Mouse (Mus musculus): ENCODE data around the gene Olfr1419. TPM values are rescaled to one million over a fixed set of nuclear protein-coding genes. Genes with fewer than 3 reads are reported as not detected.
"Not testable (repeated sequence)": the region's sequence is repeated elsewhere in the genome, so short reads cannot be mapped to it uniquely, and the experiment has no call there.

Gene Olfr1419
- not detected in 2 replicates for polyA plus RNA-seq (2015; fragmentation: Nextera tagmentation; extraction: Ambion mirVana)

- WGBS, result 39% methylated on average over 1 of the region's 1 CpGs
Measured at GRCm38 (mm10) chr19:11875006-11875405, at the start of gene Olfr1419. Gene Olfr1419 (minus strand): TSS chr19:11875106.

GRCm38 (mm10) chr19:11922515-11922914, 47.6 kb upstream of the Olfr1419 start:
- not testable (repeated sequence) for H3K9ac ChIP-seq (replicated peaks; ENCODE audit: low read length); H3K27me3 ChIP-seq (ENCODE audit: insufficient read depth, low read length); H3K27ac ChIP-seq (ENCODE audit: low read length); H3K4me2 ChIP-seq (replicated peaks; ENCODE audit: low read depth, low read length); H3K4me1 ChIP-seq (ENCODE audit: insufficient read depth, low read length); H3K9me3 ChIP-seq (ENCODE audit: low read length); H3K4me3 ChIP-seq (ENCODE audit: low read length); ATAC-seq (ENCODE audit: low FRiP score, low TSS enrichment)
- 98% methylated on average over 2 of the region's 2 CpGs for WGBS
- H3K36me3 ChIP-seq (ENCODE audit: insufficient read depth, low read length), result peaks cover 57% of the 10 kb centered on the region

More at GRCm38 (mm10) chr19:11875006-11875405, at the start of gene Olfr1419:
- Histone ChIP-seq H3K4me2 (replicated peaks; ENCODE audit: low read depth, low read length) (no peak within 1 kb of the TSS), H3K9ac (replicated peaks; ENCODE audit: low read length) (no peak within 1 kb of the TSS), H3K4me1 (ENCODE audit: insufficient read depth, low read length) (no peaks in the 10 kb centered on the region), H3K27me3 (ENCODE audit: insufficient read depth, low read length) (no peaks in the 10 kb centered on the region), H3K9me3 (ENCODE audit: low read length) (no peaks in the 10 kb centered on the region), H3K27ac (ENCODE audit: low read length) (no peak within 1 kb of the TSS), H3K36me3 (ENCODE audit: insufficient read depth, low read length) (no peaks in the 10 kb centered on the region), H3K4me3 (ENCODE audit: low read length) (no peak within 1 kb of the TSS)
- ATAC-seq (ENCODE audit: low FRiP score, low TSS enrichment), result no peak

DNA sequence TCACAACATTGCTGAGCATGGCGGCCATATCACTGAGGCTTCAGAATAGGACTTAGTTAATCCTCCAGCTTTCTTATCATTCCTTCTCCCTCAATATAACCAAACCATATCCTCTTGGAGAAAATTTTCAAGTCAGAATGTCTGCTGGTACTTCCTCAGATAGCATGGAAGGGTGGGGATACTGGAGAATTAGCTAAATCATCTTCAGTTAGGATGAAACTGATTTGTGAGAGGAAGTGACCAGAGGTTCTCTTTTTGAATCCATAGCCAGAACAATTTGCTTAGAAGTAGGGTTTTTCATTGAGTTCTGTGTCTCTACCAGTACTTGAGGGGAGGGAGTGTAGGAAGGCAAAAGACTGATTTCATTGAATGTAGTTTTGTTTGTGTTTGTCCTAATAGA, 47.2 kb upstream of the Olfr1419 start:
- no peaks in the 10 kb centered on the region for H3K27me3 ChIP-seq (ENCODE audit: insufficient read depth, low read length)
- no peak overlapping the region for H3K4me2 ChIP-seq (replicated peaks; ENCODE audit: low read depth, low read length)
- ATAC-seq (ENCODE audit: low FRiP score, low TSS enrichment), result no peak
- no peak overlapping the region for H3K4me3 ChIP-seq (ENCODE audit: low read length)
- H3K4me1 ChIP-seq (ENCODE audit: insufficient read depth, low read length), result no peaks in the 10 kb centered on the region
- H3K36me3 ChIP-seq (ENCODE audit: insufficient read depth, low read length), result peaks cover 55% of the 10 kb centered on the region
- 100% methylated on average over 1 of the region's 1 CpGs for WGBS
- no peak overlapping the region for H3K9ac ChIP-seq (replicated peaks; ENCODE audit: low read length)
- H3K9me3 ChIP-seq (ENCODE audit: low read length), result no peaks in the 10 kb centered on the region
- no peak overlapping the region for H3K27ac ChIP-seq (ENCODE audit: low read length)

- WGBS, result 38% methylated on average over 2 of the region's 2 CpGs
- H3K36me3 ChIP-seq (ENCODE audit: insufficient read depth, low read length), result peaks cover 23% of the 10 kb centered on the region
- ATAC-seq (ENCODE audit: low FRiP score, low TSS enrichment), result no peak
- no peaks in the 10 kb centered on the region for H3K9me3 ChIP-seq (ENCODE audit: low read length)
- no peak overlapping the region for H3K4me2 ChIP-seq (replicated peaks; ENCODE audit: low read depth, low read length)
- no peak overlapping the region for H3K9ac ChIP-seq (replicated peaks; ENCODE audit: low read length)
- peaks cover 9% of the 10 kb centered on the region for H3K4me1 ChIP-seq (ENCODE audit: insufficient read depth, low read length)
- H3K27ac ChIP-seq (ENCODE audit: low read length), result no peak overlapping the region
- no peaks in the 10 kb centered on the region for H3K27me3 ChIP-seq (ENCODE audit: insufficient read depth, low read length)
- no peak overlapping the region for H3K4me3 ChIP-seq (ENCODE audit: low read length)
Measured at GRCm38 (mm10) chr19:11915804-11916203, 40.9 kb upstream of the Olfr1419 start.

DNA sequence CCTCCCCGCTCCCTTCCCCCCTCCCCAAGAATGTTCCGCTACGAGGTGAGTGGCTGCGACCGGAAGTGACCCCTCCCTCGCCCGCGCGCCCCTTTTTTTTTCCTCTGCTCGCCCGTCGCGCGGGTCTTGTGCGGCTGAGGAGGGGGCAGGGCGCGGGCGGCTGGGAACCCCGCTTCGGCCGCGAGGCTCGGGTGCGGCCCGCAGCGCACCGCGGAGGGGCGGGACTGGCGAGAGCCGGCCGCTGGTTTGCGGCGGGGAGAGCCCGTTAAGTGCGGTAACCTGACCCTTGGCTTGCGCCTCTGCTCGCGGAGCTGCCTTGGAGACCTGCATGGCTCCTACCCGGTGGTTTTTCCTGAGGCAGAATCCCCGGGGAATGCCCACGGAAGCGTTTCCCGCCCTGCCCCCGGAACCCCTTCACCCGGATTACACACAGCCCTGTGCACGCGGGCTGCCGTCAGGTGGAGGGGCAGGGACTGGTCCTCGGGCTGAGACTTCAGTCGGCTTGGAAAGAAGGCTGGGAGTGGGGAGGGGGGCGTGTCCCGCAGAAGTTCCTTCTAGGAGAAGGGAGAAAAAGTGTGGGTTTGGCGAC, 37.7 kb upstream of the Olfr1419 start:
- Histone ChIP-seq H3K4me2 (replicated peaks; ENCODE audit: low read depth, low read length) (peak overlapping the region; percentile 66), H3K4me1 (ENCODE audit: insufficient read depth, low read length) (peaks cover 9% of the 10 kb centered on the region), H3K4me3 (ENCODE audit: low read length) (peak overlapping the region; percentile 82), H3K9ac (replicated peaks; ENCODE audit: low read length) (peak overlapping the region; percentile 87), H3K36me3 (ENCODE audit: insufficient read depth, low read length) (peaks cover 10% of the 10 kb centered on the region; the same call in 1 of the 2 replicates), H3K27me3 (ENCODE audit: insufficient read depth, low read length) (no peaks in the 10 kb centered on the region), H3K27ac (ENCODE audit: low read length) (peak overlapping the region; percentile 85), H3K9me3 (ENCODE audit: low read length) (no peaks in the 10 kb centered on the region)
- WGBS, result 1% methylated on average over 44 of the region's 54 CpGs
- ATAC-seq (ENCODE audit: low FRiP score, low TSS enrichment), result peak; percentile 73

- ATAC-seq (ENCODE audit: low FRiP score, low TSS enrichment), result peak; percentile 98
- Histone ChIP-seq H3K9ac (replicated peaks; ENCODE audit: low read length) (peak within 1 kb of the TSS; percentile 87), H3K36me3 (ENCODE audit: insufficient read depth, low read length) (peaks cover 7% of the 10 kb centered on the region; the same call in 1 of the 2 replicates), H3K4me2 (replicated peaks; ENCODE audit: low read depth, low read length) (peak within 1 kb of the TSS; percentile 66), H3K9me3 (ENCODE audit: low read length) (no peaks in the 10 kb centered on the region), H3K27ac (ENCODE audit: low read length) (peak within 1 kb of the TSS; percentile 85), H3K27me3 (ENCODE audit: insufficient read depth, low read length) (no peaks in the 10 kb centered on the region), H3K4me3 (ENCODE audit: low read length) (peak within 1 kb of the TSS; percentile 82), H3K4me1 (ENCODE audit: insufficient read depth, low read length) (peaks cover 9% of the 10 kb centered on the region)
- under 1% methylated on average over 50 of the region's 53 CpGs for WGBS
Measured at GRCm38 (mm10) chr19:11912037-11912532, 37.2 kb upstream of the Olfr1419 start, which contains the start of gene Patl1. Gene Patl1 (plus strand): TSS chr19:11912399.

GRCm38 (mm10) chr19:11911603-11912002, 36.7 kb upstream of the Olfr1419 start:
- H3K36me3 ChIP-seq (ENCODE audit: insufficient read depth, low read length), result peaks cover 7% of the 10 kb centered on the region; the same call in 1 of the 2 replicates
- H3K27me3 ChIP-seq (ENCODE audit: insufficient read depth, low read length), result no peaks in the 10 kb centered on the region
- peak overlapping the region; percentile 59 for H3K4me2 ChIP-seq (replicated peaks; ENCODE audit: low read depth, low read length)
- peak overlapping the region; percentile 71 for H3K9ac ChIP-seq (replicated peaks; ENCODE audit: low read length)
- peak overlapping the region; percentile 79 for H3K27ac ChIP-seq (ENCODE audit: low read length)
- peak; percentile 47 for ATAC-seq (ENCODE audit: low FRiP score, low TSS enrichment)
- peaks cover 9% of the 10 kb centered on the region for H3K4me1 ChIP-seq (ENCODE audit: insufficient read depth, low read length)
- 2% methylated on average over 17 of the region's 17 CpGs for WGBS
- no peaks in the 10 kb centered on the region for H3K9me3 ChIP-seq (ENCODE audit: low read length)
- H3K4me3 ChIP-seq (ENCODE audit: low read length), result peak overlapping the region; percentile 82

DNA sequence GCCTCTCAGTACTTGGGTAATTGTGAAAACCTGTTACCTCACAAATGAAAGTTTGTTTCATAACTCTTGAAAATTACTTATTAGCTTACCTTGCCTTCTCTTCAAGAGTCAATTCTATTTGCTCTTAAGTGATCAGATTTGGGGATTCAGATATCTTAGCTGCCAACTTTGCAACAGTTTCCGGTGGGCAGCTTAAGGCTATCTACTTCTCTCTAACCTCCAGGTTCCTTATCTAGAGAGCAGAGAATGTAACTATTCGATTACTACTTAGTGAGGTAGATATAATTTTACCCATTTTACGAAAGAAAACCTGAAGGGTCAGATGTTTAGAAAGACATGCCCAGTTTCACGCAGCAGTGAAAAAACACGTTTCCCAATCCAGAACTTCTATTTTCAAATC, 36.1 kb upstream of the Olfr1419 start:
- Histone ChIP-seq H3K9me3 (ENCODE audit: low read length) (no peaks in the 10 kb centered on the region), H3K4me1 (ENCODE audit: insufficient read depth, low read length) (peaks cover 9% of the 10 kb centered on the region), H3K27me3 (ENCODE audit: insufficient read depth, low read length) (no peaks in the 10 kb centered on the region), H3K27ac (ENCODE audit: low read length) (peak overlapping the region; percentile 79; the same call in 1 of the 2 replicates), H3K9ac (replicated peaks; ENCODE audit: low read length) (no peak overlapping the region), H3K4me3 (ENCODE audit: low read length) (peak overlapping the region; percentile 82), H3K4me2 (replicated peaks; ENCODE audit: low read depth, low read length) (peak overlapping the region; percentile 59), H3K36me3 (ENCODE audit: insufficient read depth, low read length) (peaks cover 7% of the 10 kb centered on the region; the same call in 1 of the 2 replicates)
- 92% methylated on average over 5 of the region's 5 CpGs for WGBS
- ATAC-seq (ENCODE audit: low FRiP score, low TSS enrichment), result no peak

DNA sequence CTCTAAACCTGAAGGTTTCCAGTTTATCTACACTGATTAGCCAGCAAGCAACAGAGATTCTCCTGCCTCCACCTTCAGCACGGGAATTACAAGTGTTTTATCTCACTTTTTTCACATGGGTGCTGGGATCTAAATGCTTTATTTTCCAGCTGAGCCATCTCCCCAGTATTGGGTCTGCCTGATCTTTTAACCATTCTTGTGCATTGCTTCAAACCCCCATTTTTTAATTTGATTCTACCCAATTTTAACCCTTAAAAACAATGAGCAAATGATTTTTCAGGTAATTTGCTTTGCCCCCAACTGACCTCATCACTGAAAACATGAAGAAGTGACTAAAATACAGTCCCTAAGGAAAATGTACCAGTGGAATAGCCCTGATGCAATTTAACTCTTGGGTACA, 11.4 kb upstream of the Olfr1419 start, which contains the start of gene Olfr1420:
Gene Olfr1420 (plus strand): TSS at position 301 of the 400 bp plus-strand sequence.
- Histone ChIP-seq H3K4me3 (ENCODE audit: low read length) (no peak within 1 kb of the TSS), H3K4me2 (replicated peaks; ENCODE audit: low read depth, low read length) (no peak within 1 kb of the TSS), H3K36me3 (ENCODE audit: insufficient read depth, low read length) (no peaks in the 10 kb centered on the region), H3K4me1 (ENCODE audit: insufficient read depth, low read length) (no peaks in the 10 kb centered on the region), H3K9me3 (ENCODE audit: low read length) (no peaks in the 10 kb centered on the region), H3K27me3 (ENCODE audit: insufficient read depth, low read length) (no peaks in the 10 kb centered on the region), H3K27ac (ENCODE audit: low read length) (no peak within 1 kb of the TSS), H3K9ac (replicated peaks; ENCODE audit: low read length) (no peak within 1 kb of the TSS)
- ATAC-seq (ENCODE audit: low FRiP score, low TSS enrichment), result no peak
- 56% methylated on average over 1 of the region's 1 CpGs for WGBS

DNA sequence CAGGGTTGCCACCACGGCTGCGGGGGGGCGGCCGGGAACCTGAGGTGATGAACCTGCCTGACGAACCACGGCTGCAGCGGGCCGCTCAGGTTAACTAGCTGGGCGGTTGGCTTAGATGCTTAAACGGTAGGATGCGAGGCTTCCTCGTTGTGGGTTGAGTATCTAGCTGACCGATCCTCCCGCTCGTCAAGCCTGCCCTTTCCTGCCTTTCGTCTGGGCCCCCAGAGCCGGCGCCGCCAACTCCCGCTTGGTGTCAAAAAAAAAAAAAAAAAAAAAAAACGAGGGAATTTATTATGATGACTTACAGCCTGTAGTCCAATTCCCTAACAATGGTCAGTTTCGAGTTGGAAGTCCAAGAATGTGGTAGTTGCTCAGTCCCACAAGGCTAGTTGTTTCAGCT, 3.5 kb upstream of the Olfr1419 start:
- WGBS, result 57% methylated on average over 21 of the region's 22 CpGs
- not testable (repeated sequence) for H3K36me3 ChIP-seq (ENCODE audit: insufficient read depth, low read length); H3K27ac ChIP-seq (ENCODE audit: low read length); H3K4me2 ChIP-seq (replicated peaks; ENCODE audit: low read depth, low read length); H3K4me1 ChIP-seq (ENCODE audit: insufficient read depth, low read length); H3K9me3 ChIP-seq (ENCODE audit: low read length); ATAC-seq (ENCODE audit: low FRiP score, low TSS enrichment); H3K4me3 ChIP-seq (ENCODE audit: low read length); H3K27me3 ChIP-seq (ENCODE audit: insufficient read depth, low read length); H3K9ac ChIP-seq (replicated peaks; ENCODE audit: low read length)

Measured in kidney, embryonic 16.5 days (tissue).